Mouse (Mus musculus): ENCODE measurements around the gene Cbln1. TPM values are rescaled to one million over a fixed set of nuclear protein-coding genes. Genes with fewer than 3 reads are reported as not detected.

Cbln1 gene
- polyA plus RNA-seq, 1 experiment = 0.27 TPM

DNA sequence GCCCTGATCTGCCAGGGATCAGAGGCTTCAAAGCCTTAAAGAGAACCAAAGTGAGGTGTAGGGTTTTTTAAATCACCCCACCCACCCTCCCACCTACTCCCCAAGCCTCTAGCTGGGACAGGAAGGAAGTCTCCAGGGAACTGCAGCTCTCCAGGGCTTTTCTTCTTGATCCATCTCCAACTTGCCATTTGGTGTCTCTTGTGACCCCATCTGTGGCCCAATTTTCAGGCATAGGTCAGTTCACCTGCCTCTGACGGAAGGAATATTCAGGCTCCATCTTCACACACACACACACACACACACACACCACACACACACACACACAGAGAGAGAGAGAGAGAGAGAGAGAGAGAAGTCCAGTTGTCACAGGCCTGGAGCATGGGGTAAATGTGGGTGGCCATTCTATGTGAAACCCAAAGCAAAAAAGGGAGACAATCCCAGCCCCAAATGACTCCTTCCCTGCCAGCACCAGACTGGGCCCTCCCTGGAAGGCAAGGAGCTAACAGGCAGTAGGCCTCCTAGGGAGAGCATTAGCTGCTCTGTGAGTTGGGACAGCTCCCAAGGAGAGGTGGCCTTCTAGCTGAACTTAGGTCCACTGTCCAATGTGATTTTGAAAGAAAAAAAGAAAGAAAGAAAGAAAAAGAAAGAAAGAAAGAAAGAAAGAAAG lies 5.3 kb downstream of the Cbln1 start:
- Histone ChIP-seq H3K27ac (ENCODE audit: insufficient read depth, low read length) (no peak overlapping the region), H3K27me3 (ENCODE audit: control insufficient read depth, insufficient read depth, low read length) (peaks cover 9% of the 10 kb centered on the region), H3K36me3 (ENCODE audit: control insufficient read depth, insufficient read depth, low read length) (no peaks in the 10 kb centered on the region), H3K4me1 (ENCODE audit: control insufficient read depth, insufficient read depth, insufficient read length) (no peaks in the 10 kb centered on the region), H3K4me3 (ENCODE audit: extremely low read depth, insufficient read depth, insufficient read length) (no peak overlapping the region)
- TF ChIP-seq POLR2A (IDR thresholded peaks at IDR 0.05; ENCODE audit: low read depth, low read length) (no peak), CTCF (IDR thresholded peaks at IDR 0.05; ENCODE audit: extremely low read depth, insufficient read depth, insufficient read length, insufficient replicate concordance) (no peak)
- WGBS = 91% methylated on average over 1 of the region's 1 CpGs
- no peak for DNase-seq (ENCODE audit: low read depth in 1 of 2, low spot score in 2 of 2)

GRCm38 (mm10) chr8:87466335-87466734 lies 6.1 kb downstream of the Cbln1 start:
- Histone ChIP-seq H3K27me3 (ENCODE audit: control insufficient read depth, insufficient read depth, low read length) (peaks cover 7% of the 10 kb centered on the region), H3K36me3 (ENCODE audit: control insufficient read depth, insufficient read depth, low read length) (no peaks in the 10 kb centered on the region), H3K4me3 (ENCODE audit: extremely low read depth, insufficient read depth, insufficient read length) (no peak overlapping the region), H3K27ac (ENCODE audit: insufficient read depth, low read length) (no peak overlapping the region), H3K4me1 (ENCODE audit: control insufficient read depth, insufficient read depth, insufficient read length) (no peaks in the 10 kb centered on the region)
- no peak for DNase-seq (ENCODE audit: low read depth in 1 of 2, low spot score in 2 of 2)
- WGBS = 56% methylated on average over 6 of the region's 6 CpGs
- TF ChIP-seq POLR2A (IDR thresholded peaks at IDR 0.05; ENCODE audit: low read depth, low read length) = no peak
- TF ChIP-seq CTCF (IDR thresholded peaks at IDR 0.05; ENCODE audit: extremely low read depth, insufficient read depth, insufficient read length, insufficient replicate concordance) = no peak

GRCm38 (mm10) chr8:87464446-87464845 lies 8.0 kb downstream of the Cbln1 start:
- H3K27ac ChIP-seq (ENCODE audit: insufficient read depth, low read length) = no peak overlapping the region
- WGBS = 77% methylated on average over 3 of the region's 3 CpGs
- no peaks in the 10 kb centered on the region for H3K4me1 ChIP-seq (ENCODE audit: control insufficient read depth, insufficient read depth, insufficient read length)
- TF ChIP-seq POLR2A (IDR thresholded peaks at IDR 0.05; ENCODE audit: low read depth, low read length) (no peak), CTCF (IDR thresholded peaks at IDR 0.05; ENCODE audit: extremely low read depth, insufficient read depth, insufficient read length, insufficient replicate concordance) (no peak)
- no peak overlapping the region for H3K4me3 ChIP-seq (ENCODE audit: extremely low read depth, insufficient read depth, insufficient read length)
- H3K27me3 ChIP-seq (ENCODE audit: control insufficient read depth, insufficient read depth, low read length) = 0 out of 2 replicates have a peak, but pooled peaks cover under 1% of the 10 kb centered on the region
- no peaks in the 10 kb centered on the region for H3K36me3 ChIP-seq (ENCODE audit: control insufficient read depth, insufficient read depth, low read length)
- no peak for DNase-seq (ENCODE audit: low read depth in 1 of 2, low spot score in 2 of 2)

GRCm38 (mm10) chr8:87461801-87462200 lies 10.6 kb downstream of the Cbln1 start:
- 64% methylated on average over 5 of the region's 5 CpGs for WGBS

GRCm38 (mm10) chr8:87456949-87457348 lies 15.5 kb downstream of the Cbln1 start:
- no peak for TF ChIP-seq CTCF (IDR thresholded peaks at IDR 0.05; ENCODE audit: extremely low read depth, insufficient read depth, insufficient read length, insufficient replicate concordance)
- TF ChIP-seq POLR2A (IDR thresholded peaks at IDR 0.05; ENCODE audit: low read depth, low read length) = no peak
- Histone ChIP-seq H3K27me3 (ENCODE audit: control insufficient read depth, insufficient read depth, low read length) (no peaks in the 10 kb centered on the region), H3K4me1 (ENCODE audit: control insufficient read depth, insufficient read depth, insufficient read length) (no peaks in the 10 kb centered on the region), H3K27ac (ENCODE audit: insufficient read depth, low read length) (no peak overlapping the region), H3K36me3 (ENCODE audit: control insufficient read depth, insufficient read depth, low read length) (no peaks in the 10 kb centered on the region), H3K4me3 (ENCODE audit: extremely low read depth, insufficient read depth, insufficient read length) (no peak overlapping the region)
- no peak for DNase-seq (ENCODE audit: low read depth in 1 of 2, low spot score in 2 of 2)
- WGBS = 82% methylated on average over 4 of the region's 4 CpGs

More at GRCm38 (mm10) chr8:87461801-87462200, 10.6 kb downstream of the Cbln1 start:
- DNase-seq (ENCODE audit: low read depth in 1 of 2, low spot score in 2 of 2) = no peak
- Histone ChIP-seq H3K27me3 (ENCODE audit: control insufficient read depth, insufficient read depth, low read length) (no peaks in the 10 kb centered on the region), H3K36me3 (ENCODE audit: control insufficient read depth, insufficient read depth, low read length) (no peaks in the 10 kb centered on the region), H3K4me1 (ENCODE audit: control insufficient read depth, insufficient read depth, insufficient read length) (no peaks in the 10 kb centered on the region), H3K27ac (ENCODE audit: insufficient read depth, low read length) (no peak overlapping the region), H3K4me3 (ENCODE audit: extremely low read depth, insufficient read depth, insufficient read length) (no peak overlapping the region)
- TF ChIP-seq CTCF (IDR thresholded peaks at IDR 0.05; ENCODE audit: extremely low read depth, insufficient read depth, insufficient read length, insufficient replicate concordance) (no peak), POLR2A (IDR thresholded peaks at IDR 0.05; ENCODE audit: low read depth, low read length) (no peak)

DNA sequence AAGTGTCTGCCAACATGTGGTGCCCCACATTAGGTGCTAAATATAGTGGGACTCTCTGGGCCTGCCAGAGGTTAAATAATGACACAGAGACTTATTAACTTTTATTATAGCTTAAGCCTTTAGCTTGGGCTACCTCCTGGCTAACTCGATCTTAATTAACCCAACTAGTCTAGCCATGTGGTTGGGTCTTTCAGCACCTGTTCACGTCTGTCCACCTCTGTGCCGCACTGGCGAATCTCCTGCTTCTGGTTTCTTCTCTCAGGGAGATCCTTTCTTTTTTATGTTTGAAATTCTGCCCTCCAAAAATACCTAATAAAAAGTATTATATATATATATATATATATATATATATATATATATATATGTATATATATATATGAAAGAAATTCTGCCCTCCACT lies 19.6 kb downstream of the Cbln1 start:
- Histone ChIP-seq H3K4me1 (ENCODE audit: control insufficient read depth, insufficient read depth, insufficient read length) (no peaks in the 10 kb centered on the region), H3K27me3 (ENCODE audit: control insufficient read depth, insufficient read depth, low read length) (no peaks in the 10 kb centered on the region), H3K27ac (ENCODE audit: insufficient read depth, low read length) (no peak overlapping the region), H3K4me3 (ENCODE audit: extremely low read depth, insufficient read depth, insufficient read length) (no peak overlapping the region), H3K36me3 (ENCODE audit: control insufficient read depth, insufficient read depth, low read length) (no peaks in the 10 kb centered on the region)
- 95% methylated on average over 4 of the region's 4 CpGs for WGBS
- TF ChIP-seq POLR2A (IDR thresholded peaks at IDR 0.05; ENCODE audit: low read depth, low read length) (no peak), CTCF (IDR thresholded peaks at IDR 0.05; ENCODE audit: extremely low read depth, insufficient read depth, insufficient read length, insufficient replicate concordance) (no peak)
- DNase-seq (ENCODE audit: low read depth in 1 of 2, low spot score in 2 of 2) = no peak

DNA sequence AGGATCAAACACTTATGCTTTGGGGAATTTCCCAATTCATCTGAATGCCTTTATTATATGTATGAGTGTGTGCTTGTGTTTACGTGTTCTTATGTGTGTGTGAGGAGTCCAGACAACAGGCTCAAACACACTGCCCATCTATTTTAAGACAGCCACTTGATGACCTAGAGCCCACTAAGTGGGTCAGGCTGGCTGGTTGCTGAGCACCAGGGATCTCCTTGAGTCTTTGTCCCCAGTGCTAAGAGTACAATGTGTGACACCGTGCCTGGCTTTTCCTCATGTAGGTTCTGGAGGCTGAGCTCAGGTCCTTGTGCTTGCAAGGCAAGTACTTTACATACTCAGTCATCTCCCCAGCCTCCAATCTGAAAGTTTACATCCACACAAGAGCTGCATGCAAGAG lies 20.7 kb downstream of the Cbln1 start:
- Histone ChIP-seq H3K36me3 (ENCODE audit: control insufficient read depth, insufficient read depth, low read length) (no peaks in the 10 kb centered on the region), H3K27ac (ENCODE audit: insufficient read depth, low read length) (no peak overlapping the region), H3K27me3 (ENCODE audit: control insufficient read depth, insufficient read depth, low read length) (no peaks in the 10 kb centered on the region), H3K4me1 (ENCODE audit: control insufficient read depth, insufficient read depth, insufficient read length) (no peaks in the 10 kb centered on the region), H3K4me3 (ENCODE audit: extremely low read depth, insufficient read depth, insufficient read length) (no peak overlapping the region)
- WGBS = 84% methylated on average over 2 of the region's 2 CpGs
- TF ChIP-seq POLR2A (IDR thresholded peaks at IDR 0.05; ENCODE audit: low read depth, low read length) = no peak
- DNase-seq (ENCODE audit: low read depth in 1 of 2, low spot score in 2 of 2) = no peak

Data from spleen, adult 2 months (tissue).